Mouse (Mus musculus): ENCODE measurements around the gene B3galt2.

DNA sequence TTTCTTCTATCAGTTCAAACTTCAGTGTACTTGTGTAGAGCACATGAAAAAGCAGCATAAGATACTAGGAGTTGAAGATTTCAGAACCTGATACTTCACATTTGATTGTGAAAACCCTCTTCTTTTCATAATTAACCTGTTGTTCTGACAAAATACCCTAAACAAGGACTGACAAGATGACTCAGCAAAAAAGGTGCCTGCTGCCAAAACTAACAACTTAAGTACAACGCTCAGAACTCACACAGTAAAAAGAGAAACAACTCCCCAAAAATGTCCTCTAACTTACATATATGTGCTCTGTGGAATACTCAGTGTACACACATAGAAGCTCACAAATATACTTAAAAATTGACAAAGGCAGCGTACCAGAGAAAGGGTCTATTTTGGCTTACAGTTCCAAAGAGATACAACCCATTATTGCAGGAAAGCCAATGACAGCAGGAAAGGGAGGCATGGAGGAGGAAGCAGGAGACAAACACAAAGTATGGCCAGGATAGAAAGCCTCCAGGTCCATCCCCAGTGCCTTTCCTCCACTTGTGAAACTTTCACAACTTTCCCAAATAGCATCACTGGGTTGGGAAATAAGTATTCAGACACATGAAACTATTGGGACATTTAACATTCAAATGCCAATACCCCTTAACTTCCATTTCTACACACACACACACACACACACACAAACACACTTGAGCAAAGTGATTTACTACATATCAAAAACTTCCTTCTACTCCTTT lies 7.4 kb upstream of the B3galt2 start:
- TF ChIP-seq CTCF (conservative IDR thresholded peaks at IDR 0.05; ENCODE audit: low read length), result no peak
- no peak for TF ChIP-seq NANOG (IDR thresholded peaks at IDR 0.05; ENCODE audit: borderline replicate concordance, low read length)

All from E14TG2a.4 (cell line).